Mouse (Mus musculus) thymus, postnatal 14 days (tissue): ENCODE data around the gene Arhgap30.

Source experiments
- DNase-seq: peaks from one replicate; pipeline ENCODE4 v3.0.0; 2021

The Arhgap30 gene

DNA sequence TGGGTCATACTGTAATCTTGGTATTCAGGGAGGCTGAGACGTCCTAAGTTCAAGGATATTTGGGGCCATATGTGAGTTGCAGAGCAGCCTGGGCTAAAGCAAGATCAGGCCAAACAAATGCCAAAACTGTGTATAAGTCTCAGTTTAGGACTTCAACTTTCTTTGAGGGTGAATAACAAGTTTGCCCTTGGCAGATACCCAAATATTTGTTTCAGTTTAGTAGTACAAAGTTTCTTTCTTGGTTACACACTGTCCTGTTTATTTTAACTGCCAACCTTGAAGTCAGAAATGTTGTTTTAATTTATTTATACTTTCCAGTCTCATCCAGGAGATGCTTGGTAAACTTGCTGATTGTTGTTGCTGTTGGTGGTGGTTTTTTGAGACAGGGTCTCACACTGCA lies 47.2 kb downstream of the Arhgap30 start:
- DNase-seq: no peak

DNA sequence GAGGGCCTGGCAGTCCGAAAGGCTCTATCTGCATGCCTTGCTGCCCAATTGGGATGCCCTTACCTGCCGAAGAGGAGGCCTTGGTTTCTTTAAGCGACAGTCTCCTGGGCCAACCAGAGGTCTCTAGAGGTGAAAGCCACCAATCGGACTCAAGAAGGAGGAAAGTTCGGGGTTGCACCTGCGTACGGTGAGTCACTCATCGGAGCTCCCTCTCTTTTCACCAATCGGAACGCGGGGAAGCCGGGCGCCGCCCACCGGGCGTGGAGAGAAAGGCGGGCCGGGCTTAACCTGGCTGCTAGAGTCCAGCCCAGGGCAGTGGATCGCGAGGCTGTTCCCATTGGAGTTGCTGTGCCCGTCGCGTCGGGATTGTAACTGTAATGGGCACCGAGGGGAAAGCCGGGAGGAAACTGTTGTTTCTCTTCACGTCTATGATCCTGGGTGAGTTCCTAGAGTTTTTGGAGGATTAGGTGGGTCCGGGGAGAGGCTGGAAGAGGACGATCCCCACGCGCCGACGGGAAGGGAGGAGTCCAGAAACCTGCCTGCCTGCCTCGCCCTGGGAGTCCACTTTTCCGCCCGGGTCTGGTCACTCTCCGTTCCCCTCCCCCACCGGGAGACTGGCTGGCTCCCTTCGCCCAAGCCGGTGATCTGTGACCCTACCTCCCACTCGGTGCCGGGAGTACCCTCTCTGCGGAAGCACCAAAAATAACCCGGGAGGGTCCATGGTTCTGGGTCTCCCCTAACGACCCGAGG lies 48.7 kb downstream of the Arhgap30 start, which contains the start of gene F11r:
F11r (plus strand) TSS at position 272 of the 750 bp plus-strand sequence.
- peak; percentile 64 for DNase-seq

DNA sequence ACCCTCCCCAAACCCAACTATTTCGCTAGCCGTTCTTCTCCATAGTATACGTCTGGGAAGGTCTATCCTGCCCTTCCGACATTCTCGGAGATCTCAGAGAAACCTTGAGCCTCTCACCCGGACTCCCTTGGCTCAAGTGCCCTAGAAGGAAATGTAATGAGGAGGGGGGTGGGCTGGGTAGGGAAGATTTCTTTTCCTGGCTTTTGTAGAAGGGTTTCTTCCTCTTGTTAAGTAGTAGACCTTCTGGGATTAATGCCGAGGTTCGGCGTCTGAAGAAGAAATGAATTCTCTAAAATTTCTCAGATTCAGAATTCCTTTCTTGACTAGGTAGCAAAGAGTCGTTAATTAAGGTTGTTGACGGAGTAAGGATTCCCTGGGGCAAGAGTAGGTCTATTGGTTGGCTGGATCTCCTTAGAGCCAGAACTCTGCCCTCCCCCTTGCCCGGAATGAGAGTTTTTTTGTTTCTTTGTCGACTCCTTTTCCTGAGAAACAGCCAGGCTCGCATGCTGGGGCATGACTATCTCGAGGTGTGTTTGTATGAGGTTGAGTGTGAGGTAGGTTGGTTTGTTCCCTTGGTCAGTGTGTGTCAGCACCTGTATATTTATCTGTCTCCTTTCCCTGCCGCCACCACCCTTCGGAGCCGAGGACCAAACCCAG lies 49.4 kb downstream of the Arhgap30 start:
- DNase-seq: no peak

DNA sequence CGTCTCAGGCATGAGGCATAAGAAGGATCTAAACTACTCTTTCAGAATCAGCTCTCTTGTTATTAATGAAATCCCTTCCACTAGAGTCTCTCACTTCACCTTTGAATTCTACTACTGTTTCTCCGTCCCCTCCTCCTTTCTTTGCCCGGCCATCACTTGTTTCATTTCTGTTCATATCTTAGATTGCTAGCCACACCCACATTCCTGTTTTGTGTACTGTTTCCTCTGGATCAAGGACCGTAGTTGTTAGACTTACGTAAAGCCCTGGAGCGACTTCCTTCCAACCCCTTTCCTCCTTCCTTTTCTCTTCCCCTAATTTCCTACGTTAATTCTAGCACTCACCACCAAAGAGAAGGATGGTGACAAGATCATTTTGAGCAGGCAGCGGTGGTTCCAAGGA lies 50.3 kb downstream of the Arhgap30 start:
- no peak for DNase-seq

DNA sequence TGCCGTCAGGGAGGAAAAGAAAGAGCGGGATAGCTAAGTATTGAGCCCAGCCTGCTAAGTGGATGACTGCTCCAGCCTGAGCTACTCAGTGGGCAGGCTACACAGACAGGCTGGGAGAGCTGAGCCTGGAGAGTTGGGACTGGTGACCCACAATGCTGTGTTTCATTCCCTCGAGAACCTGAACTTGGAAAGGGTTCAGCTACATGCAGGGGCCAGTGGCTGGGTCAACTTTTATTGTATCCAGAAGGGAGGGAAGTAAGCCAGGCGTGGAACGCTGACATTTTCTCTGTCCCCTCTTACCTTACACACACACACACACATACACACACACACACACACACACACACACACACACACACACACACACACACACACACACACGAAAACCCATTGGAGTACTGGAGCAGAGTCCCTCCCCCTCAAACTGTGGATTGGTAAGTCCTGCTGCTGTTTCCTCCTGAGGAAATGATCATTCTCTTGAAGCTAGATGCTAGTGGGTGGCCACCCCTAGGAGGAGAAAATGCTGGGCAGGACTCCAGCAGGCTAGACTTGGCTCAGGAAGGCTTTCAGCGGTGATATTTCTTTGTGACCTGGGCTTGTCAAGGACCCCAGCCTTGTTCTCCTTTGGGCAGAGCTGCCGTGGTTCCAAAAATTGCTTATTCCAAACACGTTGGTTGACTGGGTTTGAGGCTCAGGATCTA lies 51.4 kb downstream of the Arhgap30 start:
- no peak for DNase-seq

DNA sequence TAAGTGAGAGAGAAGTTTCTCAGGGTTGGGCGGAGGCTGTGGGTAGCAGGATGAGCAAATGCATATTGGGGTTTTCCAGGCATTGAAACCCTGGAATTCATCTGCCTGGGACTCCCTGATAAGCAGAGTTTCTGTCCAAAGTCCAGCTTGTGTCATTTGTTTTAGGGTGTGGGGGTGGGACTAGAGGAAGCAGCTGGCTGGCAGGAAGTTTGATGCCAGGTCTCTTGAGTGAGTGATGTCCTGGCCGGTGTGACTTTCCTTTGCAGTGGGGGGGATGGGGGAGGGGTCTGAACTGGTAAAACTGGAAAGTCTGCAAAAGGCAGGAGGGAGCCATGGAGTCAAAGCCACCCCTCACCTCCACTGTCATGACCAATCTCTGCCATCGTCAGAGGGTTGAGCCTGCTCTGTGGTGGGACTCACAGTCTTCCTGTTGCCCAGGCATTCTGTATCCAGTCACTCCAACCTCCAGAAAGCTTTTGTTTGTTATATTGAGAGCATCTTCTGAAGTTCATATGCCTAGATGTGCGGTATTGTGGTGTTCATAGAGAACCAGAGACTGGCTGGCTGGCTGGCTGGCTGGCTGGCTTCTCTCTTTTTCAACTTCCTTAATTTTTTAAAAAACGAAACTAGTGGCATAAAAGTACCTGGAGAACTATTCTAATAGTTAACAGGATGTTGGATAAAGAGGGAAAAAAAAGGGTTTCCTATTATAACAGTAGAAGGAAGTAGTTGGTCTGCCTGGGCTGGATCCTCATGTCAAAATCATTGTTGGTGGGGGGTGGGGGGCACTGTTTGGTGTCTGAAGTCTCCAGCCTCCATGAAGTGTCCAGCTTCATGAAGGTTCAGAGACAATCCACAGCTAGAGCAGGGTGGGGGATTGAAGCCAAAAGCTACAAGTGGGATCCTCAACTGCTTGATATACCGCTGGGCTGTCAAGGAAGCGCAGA lies 53.0 kb downstream of the Arhgap30 start:
- no peak for DNase-seq

DNA sequence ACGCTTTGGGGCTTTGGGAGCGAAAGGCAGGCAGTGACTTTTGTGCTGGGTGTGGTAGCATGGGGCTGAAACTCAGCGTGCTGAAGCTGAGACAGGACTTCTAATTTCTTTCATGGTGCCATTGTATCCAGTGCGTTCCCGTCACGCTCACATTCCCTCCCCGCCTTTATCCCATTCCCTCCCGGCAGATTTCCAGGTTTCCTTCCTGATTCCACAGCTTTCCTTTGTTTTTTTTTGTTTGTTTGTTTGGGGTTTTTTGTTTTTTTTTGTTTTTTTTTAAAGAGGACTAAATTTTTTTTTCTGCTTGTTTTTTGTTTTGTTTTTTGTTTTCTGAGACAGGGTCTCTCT lies 53.6 kb downstream of the Arhgap30 start:
- no peak for DNase-seq

DNA sequence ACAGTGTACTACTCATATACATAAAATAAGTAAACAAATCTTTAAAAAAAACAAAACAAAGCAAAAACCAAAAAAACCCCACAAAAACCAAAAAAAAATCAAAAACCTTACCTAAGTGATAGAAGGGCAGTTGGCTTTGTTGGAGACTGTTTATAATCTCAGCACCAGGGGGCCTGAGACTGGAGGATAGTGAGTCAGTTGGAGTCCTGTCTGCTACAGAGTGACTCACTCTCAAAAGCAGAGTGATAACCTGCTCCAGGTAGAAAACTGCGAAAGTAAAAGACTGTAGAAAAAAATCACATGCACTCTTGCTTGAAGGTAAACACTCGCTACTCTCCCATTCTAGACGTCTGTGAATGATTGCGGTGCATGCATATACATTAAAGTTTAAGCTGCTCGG lies 56.3 kb downstream of the Arhgap30 start:
- DNase-seq: no peak

DNA sequence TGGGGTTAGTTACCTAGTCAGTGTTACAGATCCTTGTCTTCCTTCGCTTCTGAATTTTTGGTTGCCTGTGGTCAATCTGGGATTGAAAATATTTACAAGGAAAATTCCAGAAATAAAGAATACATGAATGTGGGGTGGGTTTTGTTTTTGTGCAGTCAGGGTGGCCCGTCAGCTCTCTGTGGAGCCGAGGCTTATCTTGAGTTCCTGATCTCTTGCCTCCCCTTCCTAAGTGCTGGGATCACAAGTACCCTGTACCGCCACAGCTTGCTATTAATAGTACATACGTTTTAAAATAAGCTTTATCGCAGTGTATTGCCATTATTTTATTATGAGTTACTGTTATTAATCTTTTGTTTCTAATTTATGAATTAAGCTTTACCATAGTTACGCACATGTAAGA lies 58.1 kb downstream of the Arhgap30 start:
- no peak for DNase-seq

DNA sequence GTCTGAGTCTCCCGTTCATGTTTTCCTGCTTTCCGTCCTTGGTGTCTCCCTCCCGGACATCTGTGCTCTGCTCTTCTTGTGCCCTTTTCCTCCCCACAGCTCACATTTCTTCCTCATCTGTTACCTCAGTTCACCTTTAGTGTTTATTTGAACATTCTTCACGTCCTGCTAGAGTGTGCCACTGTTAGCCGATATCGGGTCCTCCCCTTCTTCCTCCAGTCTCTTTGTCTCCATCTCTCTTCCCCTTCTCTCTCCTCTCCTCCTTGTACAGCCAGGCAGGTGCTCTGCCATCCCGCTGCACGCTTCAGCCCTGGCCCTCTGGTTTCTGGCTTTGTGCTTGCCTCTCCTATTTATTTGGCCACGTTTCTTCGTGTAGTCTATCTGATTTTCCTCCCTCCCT lies 58.9 kb downstream of the Arhgap30 start:
- no peak for DNase-seq

DNA sequence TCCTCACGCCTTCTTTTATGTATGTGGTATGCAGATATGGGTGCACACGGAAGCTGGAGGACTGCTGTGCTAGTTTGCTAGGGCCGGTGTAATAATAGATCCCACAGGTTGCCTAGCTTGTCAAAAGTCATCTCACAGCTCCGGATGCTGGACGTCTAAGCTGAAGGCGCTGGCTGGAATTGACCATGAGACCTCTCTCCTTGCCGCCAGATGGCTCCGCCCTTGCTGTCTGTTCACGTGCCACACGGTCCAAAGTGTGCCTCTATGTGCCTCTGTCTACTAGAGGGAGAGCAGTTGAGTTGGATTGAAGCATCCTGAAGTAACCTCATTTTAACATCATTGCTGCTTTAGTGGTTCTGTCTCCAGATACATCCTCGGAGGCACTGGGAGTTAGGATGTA lies 61.3 kb downstream of the Arhgap30 start:
- DNase-seq: no peak

DNA sequence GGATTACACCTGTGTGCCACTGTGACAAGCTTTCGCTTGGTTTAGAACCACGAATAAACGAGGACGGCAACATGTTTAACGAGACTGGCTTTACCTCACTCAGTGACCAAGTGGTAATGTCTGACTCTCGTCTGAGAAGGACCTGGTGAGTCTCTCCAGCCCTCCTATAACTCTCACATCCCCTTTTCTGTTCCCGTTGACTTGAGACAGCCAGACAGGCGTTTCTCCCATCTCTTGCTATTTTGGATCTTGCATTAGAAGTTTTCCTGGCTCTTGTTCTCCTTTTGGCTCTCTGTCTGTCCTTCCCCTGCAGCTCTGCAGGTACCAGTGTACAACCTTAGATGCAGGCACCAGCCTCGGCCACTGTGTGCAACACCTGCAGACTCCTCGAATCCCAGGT lies 62.2 kb downstream of the Arhgap30 start:
- no peak for DNase-seq

DNA sequence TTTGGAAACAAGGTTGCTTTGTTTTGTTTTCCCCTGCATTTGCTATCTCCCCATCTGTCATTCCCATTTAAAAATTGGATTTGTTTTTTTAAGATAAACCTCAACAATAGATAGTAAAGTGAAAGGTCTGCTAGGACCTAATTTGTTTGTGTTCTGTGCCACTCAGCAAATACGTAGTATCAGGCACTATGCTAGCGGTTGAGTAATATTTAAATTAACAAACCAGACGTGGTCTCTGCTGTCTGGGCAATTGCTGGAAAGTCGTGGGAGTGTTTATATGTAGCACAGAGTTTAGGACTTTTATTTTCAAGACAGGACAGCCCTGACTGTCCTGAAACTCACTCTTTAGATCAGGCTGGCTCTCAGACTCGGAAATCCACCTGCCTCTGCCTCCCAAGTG lies 63.8 kb downstream of the Arhgap30 start:
- DNase-seq: no peak

DNA sequence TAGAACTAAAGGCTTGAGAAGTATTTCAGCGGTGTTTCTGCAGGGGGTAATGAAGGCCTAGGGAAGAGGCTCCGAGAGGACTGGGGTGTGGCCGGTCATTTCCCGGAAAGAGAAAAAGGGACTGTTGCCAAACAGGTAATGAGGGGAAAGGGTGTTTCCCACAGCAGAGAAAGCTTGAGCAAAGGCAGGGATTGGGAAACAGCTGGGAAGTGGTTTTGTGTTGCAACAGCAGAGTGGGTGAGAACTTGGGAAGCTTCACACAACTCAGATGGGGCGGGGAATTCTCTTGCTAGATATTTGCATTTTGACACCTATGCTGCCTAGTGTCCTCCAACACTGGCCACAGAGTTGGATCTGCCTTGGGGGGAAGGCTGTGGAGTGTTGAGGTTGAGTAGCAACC lies 64.2 kb downstream of the Arhgap30 start:
- DNase-seq: no peak

DNA sequence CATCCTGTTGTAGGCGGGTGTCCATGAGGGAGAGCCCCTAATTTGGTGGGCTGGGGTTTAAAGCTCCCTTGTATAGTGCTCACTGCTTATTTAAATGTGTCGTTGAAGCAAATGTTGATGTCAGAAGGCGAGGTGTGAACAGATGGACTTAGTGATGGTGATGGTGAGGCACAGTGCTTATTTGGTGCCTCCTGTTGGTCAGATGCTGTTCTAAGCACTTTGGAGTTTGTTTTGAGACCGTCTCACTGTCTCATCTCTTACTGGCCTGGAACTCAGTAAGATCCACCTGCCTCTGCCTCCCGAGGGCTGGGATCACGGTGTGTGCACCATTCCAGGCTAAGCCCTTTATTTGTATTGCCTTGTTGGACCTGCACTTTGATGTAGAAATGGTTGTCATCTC lies 66.2 kb downstream of the Arhgap30 start:
- no peak for DNase-seq

DNA sequence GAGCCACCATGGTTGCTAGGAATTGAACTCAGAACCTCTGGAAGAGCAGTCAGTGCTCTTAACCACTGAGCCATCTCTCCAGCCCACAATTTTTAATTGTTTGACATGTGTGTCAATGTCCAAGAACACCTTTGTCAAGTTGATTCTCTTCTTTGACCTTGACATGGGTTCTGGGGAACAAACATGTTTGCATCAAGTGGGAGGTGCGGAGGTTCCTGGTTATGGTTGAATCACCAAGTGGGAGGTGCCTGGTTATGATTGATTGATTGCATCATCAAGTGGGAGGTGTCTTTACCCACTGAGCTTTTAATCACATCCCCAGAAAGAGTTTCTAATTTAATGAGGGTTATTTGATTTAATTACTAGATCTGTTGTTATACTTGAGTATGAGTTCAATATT lies 68.8 kb downstream of the Arhgap30 start:
- DNase-seq: no peak

DNA sequence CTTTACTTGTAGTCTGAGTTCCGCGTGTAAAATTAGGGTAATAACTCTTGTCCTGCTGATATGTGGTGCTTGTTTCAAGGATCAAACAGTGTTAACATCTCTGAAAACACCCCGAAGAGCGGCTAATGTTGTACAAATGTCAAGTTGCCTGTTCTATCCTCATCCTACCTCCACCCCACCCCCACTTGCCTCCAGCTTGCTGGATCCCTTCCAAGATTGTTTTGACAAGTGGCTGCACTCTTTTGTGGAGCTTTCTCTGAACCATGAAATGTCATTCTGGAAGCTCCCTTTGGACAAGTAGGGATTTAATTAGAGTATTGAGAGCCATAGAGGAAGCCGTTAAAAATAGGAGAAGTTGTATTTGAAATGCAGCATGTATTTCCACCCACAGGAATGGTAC lies 71.0 kb downstream of the Arhgap30 start:
- DNase-seq: no peak
